Mouse (Mus musculus) midbrain, embryonic 16.5 days (tissue): Measurements from ENCODE around the gene Rps29. TPM values are rescaled to one million over a fixed set of nuclear protein-coding genes. Genes with fewer than 3 reads are reported as not detected.
A peak's percentile ranks its signal among the peaks of the same experiment; 100 is the strongest.

Source experiments
- ATAC-seq: fragments of 200-750 bp; cut with Nextera tagmentation; 2 replicates; pipeline ENCODE4 v1.8.0; 2017; ENCODE audit warnings: moderate TSS enrichment
- H3K27ac ChIP-seq: fragments of 300-500 bp; sonication (generic); 2 replicates; pipeline ENCODE4 v1.5.1; 2014; ENCODE audit warnings: mild to moderate bottlenecking, low read length, mixed read lengths
- H3K27me3 ChIP-seq: fragments of 300-500 bp; sonication (generic); 2 replicates; pipeline ENCODE4 v1.6.1; 2014; ENCODE audit warnings: low read depth, low read length, mixed read lengths; ENCODE audit not compliant: control insufficient read depth, insufficient read depth
- H3K36me3 ChIP-seq: fragments of 300-500 bp; sonication (generic); 2 replicates; pipeline ENCODE4 v1.6.1; 2014; ENCODE audit warnings: mild to moderate bottlenecking, low read length, moderate library complexity, mixed read lengths; ENCODE audit not compliant: control insufficient read depth, insufficient read depth
- H3K4me1 ChIP-seq: fragments of 300-500 bp; sonication (generic); 2 replicates; pipeline ENCODE4 v1.6.1; 2014; ENCODE audit warnings: mild to moderate bottlenecking, low read length, mixed read lengths; ENCODE audit not compliant: control insufficient read depth, insufficient read depth
- H3K4me2 ChIP-seq: fragments of 300-500 bp; sonication (generic); 2 replicates; pipeline ENCODE4 v1.6.1; 2014; ENCODE audit warnings: mild to moderate bottlenecking, low read length, mixed read lengths
- H3K4me3 ChIP-seq: fragments of 300-500 bp; sonication (generic); 2 replicates; pipeline ENCODE4 v1.5.1; 2014; ENCODE audit warnings: low read depth, mild to moderate bottlenecking, low read length, moderate library complexity, mixed read lengths
- H3K9ac ChIP-seq: fragments of 300-500 bp; sonication (generic); 2 replicates; pipeline ENCODE4 v1.6.1; 2014; ENCODE audit warnings: low read depth, low read length, mixed read lengths
- H3K9me3 ChIP-seq: fragments of 300-500 bp; sonication (generic); replicated peaks from 2 replicates; pipeline ENCODE4 v1.6.1; 2014; ENCODE audit warnings: mild to moderate bottlenecking, low read length, mixed read lengths; ENCODE audit not compliant: control insufficient read depth, poor library complexity, severe bottlenecking
- WGBS: fragments of 180-500 bp; shearing (Covaris S2); extraction: QIAGEN DNeasy Blood & Tissue Kit; methylation state at CpG from one replicate; pipeline ENCODE4 v1.1.7; 2014; 5-methylcytosine and 5-hydroxymethylcytosine counted together
- polyA plus RNA-seq: library from polyadenylated mRNA; unstranded; fragments of >200 nt; fragmentation: Nextera tagmentation; extraction: Ambion mirVana; gene quantifications from 2 replicates; pipeline ENCODE4 v1.2.1, GENCODE M21; 2015

Gene Rps29
- polyA plus RNA-seq, 1 experiment from 2014 or later = 919 TPM

- WGBS = under 1% methylated on average over 73 of the region's 84 CpGs
- H3K4me3 ChIP-seq = peak within 1 kb of the TSS; percentile 88
- peak within 1 kb of the TSS; percentile 94 for H3K4me2 ChIP-seq
- peak; percentile 99 for ATAC-seq
- H3K9ac ChIP-seq = peak within 1 kb of the TSS; percentile 87
- peak within 1 kb of the TSS; percentile 94 for H3K27ac ChIP-seq
- no peaks in the 10 kb centered on the region for H3K27me3 ChIP-seq
- H3K9me3 ChIP-seq = no peaks in the 10 kb centered on the region
- H3K36me3 ChIP-seq = no peaks in the 10 kb centered on the region
- peaks cover 30% of the 10 kb centered on the region for H3K4me1 ChIP-seq
Observed at GRCm38 (mm10) chr12:69183583-69184308, 24.8 kb upstream of the Rps29 start, which contains the start of the genes Rpl36al and Mgat2. Rpl36al (minus strand) TSS chr12:69184083. Mgat2 (plus strand) TSS chr12:69184157.

GRCm38 (mm10) chr12:69181800-69182199 is 22.8 kb upstream of the Rps29 start:
- Histone ChIP-seq H3K4me2 (no peak overlapping the region), H3K9ac (no peak overlapping the region), H3K4me1 (peaks cover 21% of the 10 kb centered on the region), H3K27ac (no peak overlapping the region), H3K4me3 (no peak overlapping the region), H3K36me3 (no peaks in the 10 kb centered on the region), H3K9me3 (no peaks in the 10 kb centered on the region), H3K27me3 (no peaks in the 10 kb centered on the region)
- no peak for ATAC-seq
- 93% methylated on average over 4 of the region's 4 CpGs for WGBS

- no peak for ATAC-seq
- Histone ChIP-seq H3K4me3 (no peak overlapping the region), H3K27me3 (no peaks in the 10 kb centered on the region), H3K27ac (no peak overlapping the region), H3K9me3 (no peaks in the 10 kb centered on the region), H3K4me1 (peaks cover 7% of the 10 kb centered on the region), H3K9ac (no peak overlapping the region), H3K36me3 (no peaks in the 10 kb centered on the region), H3K4me2 (no peak overlapping the region)
- 70% methylated on average over 12 of the region's 12 CpGs for WGBS
Observed at GRCm38 (mm10) chr12:69179371-69179770, 20.4 kb upstream of the Rps29 start.

GRCm38 (mm10) chr12:69177526-69177925 is 18.5 kb upstream of the Rps29 start:
- Histone ChIP-seq H3K27me3 (no peaks in the 10 kb centered on the region), H3K4me2 (no peak overlapping the region), H3K9ac (no peak overlapping the region), H3K9me3 (no peaks in the 10 kb centered on the region), H3K4me3 (no peak overlapping the region), H3K36me3 (no peaks in the 10 kb centered on the region), H3K27ac (no peak overlapping the region), H3K4me1 (peaks cover 2% of the 10 kb centered on the region; the same call in 1 of the 2 replicates)
- WGBS = 78% methylated on average over 3 of the region's 3 CpGs
- no peak for ATAC-seq

GRCm38 (mm10) chr12:69175975-69176374 is 17.0 kb upstream of the Rps29 start:
- no peak for ATAC-seq
- Histone ChIP-seq H3K4me3 (no peak overlapping the region), H3K9ac (no peak overlapping the region), H3K4me1 (no peaks in the 10 kb centered on the region), H3K27ac (no peak overlapping the region), H3K9me3 (no peaks in the 10 kb centered on the region), H3K36me3 (no peaks in the 10 kb centered on the region), H3K4me2 (no peak overlapping the region), H3K27me3 (no peaks in the 10 kb centered on the region)
- 97% methylated on average over 3 of the region's 3 CpGs for WGBS

GRCm38 (mm10) chr12:69171307-69171706 is 12.3 kb upstream of the Rps29 start:
- H3K4me3 ChIP-seq = no peak overlapping the region
- peaks cover 8% of the 10 kb centered on the region for H3K4me1 ChIP-seq
- H3K9me3 ChIP-seq = no peaks in the 10 kb centered on the region
- H3K4me2 ChIP-seq = no peak overlapping the region
- no peaks in the 10 kb centered on the region for H3K36me3 ChIP-seq
- 93% methylated on average over 2 of the region's 2 CpGs for WGBS
- no peaks in the 10 kb centered on the region for H3K27me3 ChIP-seq
- no peak for ATAC-seq
- H3K9ac ChIP-seq = no peak overlapping the region
- no peak overlapping the region for H3K27ac ChIP-seq

- under 1% methylated on average over 40 of the region's 40 CpGs for WGBS
- ATAC-seq = peak; percentile 93
- H3K27me3 ChIP-seq = no peaks in the 10 kb centered on the region
- no peaks in the 10 kb centered on the region for H3K36me3 ChIP-seq
- H3K9ac ChIP-seq = peak within 1 kb of the TSS; percentile 61
- H3K9me3 ChIP-seq = no peaks in the 10 kb centered on the region
- H3K27ac ChIP-seq = peak within 1 kb of the TSS; percentile 62
- peak within 1 kb of the TSS; percentile 67 for H3K4me3 ChIP-seq
- H3K4me1 ChIP-seq = peaks cover 8% of the 10 kb centered on the region
- H3K4me2 ChIP-seq = peak within 1 kb of the TSS; percentile 98
Observed at GRCm38 (mm10) chr12:69168461-69169106, 9.6 kb upstream of the Rps29 start, which contains the start of gene Lrr1. Lrr1 (plus strand) TSS chr12:69168814.

- Histone ChIP-seq H3K9me3 (no peaks in the 10 kb centered on the region), H3K27me3 (no peaks in the 10 kb centered on the region), H3K27ac (peak overlapping the region; percentile 62), H3K36me3 (no peaks in the 10 kb centered on the region), H3K9ac (peak overlapping the region; percentile 61), H3K4me2 (peak overlapping the region; percentile 98), H3K4me1 (peaks cover 8% of the 10 kb centered on the region), H3K4me3 (peak overlapping the region; percentile 67)
- 7% methylated on average over 18 of the region's 18 CpGs for WGBS
- peak; percentile 73 for ATAC-seq
Observed at GRCm38 (mm10) chr12:69167656-69168460, 8.9 kb upstream of the Rps29 start.
